Mouse (Mus musculus): ENCODE measurements around the gene Arih1. TPM values are rescaled to one million over a fixed set of nuclear protein-coding genes. Genes with fewer than 3 reads are reported as not detected.

Gene Arih1
- total RNA-seq, 1 experiment from 2014 or later: 161 TPM

GRCm38 (mm10) chr9:59476617-59477016 lies 9.8 kb downstream of the Arih1 start:
- no peak for ATAC-seq (replicated peaks in 1 of 2; ENCODE audit: insufficient read depth in 1 of 2, low FRiP score in 2 of 2, low TSS enrichment in 1 of 2, low read depth in 1 of 2, poor library complexity in 2 of 2, severe bottlenecking in 2 of 2)

GRCm38 (mm10) chr9:59474838-59475237 lies 11.6 kb downstream of the Arih1 start:
- ATAC-seq (replicated peaks in 1 of 2; ENCODE audit: insufficient read depth in 1 of 2, low FRiP score in 2 of 2, low TSS enrichment in 1 of 2, low read depth in 1 of 2, poor library complexity in 2 of 2, severe bottlenecking in 2 of 2): no peak

GRCm38 (mm10) chr9:59473171-59473570 lies 13.2 kb downstream of the Arih1 start:
- no peak for ATAC-seq (replicated peaks in 1 of 2; ENCODE audit: insufficient read depth in 1 of 2, low FRiP score in 2 of 2, low TSS enrichment in 1 of 2, low read depth in 1 of 2, poor library complexity in 2 of 2, severe bottlenecking in 2 of 2)

- ATAC-seq (replicated peaks in 1 of 2; ENCODE audit: insufficient read depth in 1 of 2, low FRiP score in 2 of 2, low TSS enrichment in 1 of 2, low read depth in 1 of 2, poor library complexity in 2 of 2, severe bottlenecking in 2 of 2): no peak
These were observed 17.0 kb downstream of the Arih1 start for GRCm38 (mm10) chr9:59469446-59469845.

- no peak for ATAC-seq (replicated peaks in 1 of 2; ENCODE audit: insufficient read depth in 1 of 2, low FRiP score in 2 of 2, low TSS enrichment in 1 of 2, low read depth in 1 of 2, poor library complexity in 2 of 2, severe bottlenecking in 2 of 2)
These were observed 22.1 kb downstream of the Arih1 start for GRCm38 (mm10) chr9:59464293-59464692.

GRCm38 (mm10) chr9:59458997-59459510 lies 27.4 kb downstream of the Arih1 start:
- ATAC-seq (replicated peaks in 1 of 2; ENCODE audit: insufficient read depth in 1 of 2, low FRiP score in 2 of 2, low TSS enrichment in 1 of 2, low read depth in 1 of 2, poor library complexity in 2 of 2, severe bottlenecking in 2 of 2): no peak

DNA sequence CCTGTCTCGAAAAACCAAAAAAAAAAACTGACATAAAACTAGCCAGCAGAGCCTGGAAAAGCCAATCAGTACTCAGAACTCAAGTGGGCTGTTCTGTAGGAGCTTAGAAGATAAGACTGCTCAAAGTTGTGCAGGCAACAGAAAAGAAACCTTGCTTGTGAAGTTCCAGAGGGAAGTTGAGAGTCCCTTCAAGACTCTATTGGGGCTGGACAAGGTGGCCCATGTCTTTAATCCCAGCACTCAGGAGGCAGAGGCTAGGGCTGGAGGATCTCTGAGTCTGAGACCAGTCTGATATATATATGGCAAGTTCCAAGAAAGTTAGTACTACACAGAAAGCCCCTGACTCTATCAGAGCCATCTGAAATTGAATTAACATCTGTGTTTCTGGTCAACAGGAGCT lies 28.0 kb downstream of the Arih1 start:
- ATAC-seq (replicated peaks in 1 of 2; ENCODE audit: insufficient read depth in 1 of 2, low FRiP score in 2 of 2, low TSS enrichment in 1 of 2, low read depth in 1 of 2, poor library complexity in 2 of 2, severe bottlenecking in 2 of 2): no peak

DNA sequence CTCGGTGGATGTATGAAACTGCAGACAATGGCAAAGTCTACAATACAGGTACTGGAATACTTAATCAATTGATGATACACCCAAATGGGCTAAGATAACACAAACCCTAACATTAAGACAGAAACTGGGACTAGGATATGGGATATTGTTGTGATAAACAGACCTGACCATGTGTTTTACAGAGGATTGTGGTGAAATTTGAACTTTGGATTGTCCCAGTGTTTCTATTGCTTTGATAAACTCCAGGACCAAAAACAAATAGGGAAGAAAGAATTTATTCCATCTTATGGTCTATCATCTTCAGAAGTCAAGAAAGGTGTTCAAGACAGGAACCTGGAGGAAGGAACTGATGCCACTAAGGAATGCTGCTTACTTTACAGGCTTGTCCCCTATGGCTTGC lies 28.7 kb downstream of the Arih1 start:
- no peak for ATAC-seq (replicated peaks in 1 of 2; ENCODE audit: insufficient read depth in 1 of 2, low FRiP score in 2 of 2, low TSS enrichment in 1 of 2, low read depth in 1 of 2, poor library complexity in 2 of 2, severe bottlenecking in 2 of 2)

DNA sequence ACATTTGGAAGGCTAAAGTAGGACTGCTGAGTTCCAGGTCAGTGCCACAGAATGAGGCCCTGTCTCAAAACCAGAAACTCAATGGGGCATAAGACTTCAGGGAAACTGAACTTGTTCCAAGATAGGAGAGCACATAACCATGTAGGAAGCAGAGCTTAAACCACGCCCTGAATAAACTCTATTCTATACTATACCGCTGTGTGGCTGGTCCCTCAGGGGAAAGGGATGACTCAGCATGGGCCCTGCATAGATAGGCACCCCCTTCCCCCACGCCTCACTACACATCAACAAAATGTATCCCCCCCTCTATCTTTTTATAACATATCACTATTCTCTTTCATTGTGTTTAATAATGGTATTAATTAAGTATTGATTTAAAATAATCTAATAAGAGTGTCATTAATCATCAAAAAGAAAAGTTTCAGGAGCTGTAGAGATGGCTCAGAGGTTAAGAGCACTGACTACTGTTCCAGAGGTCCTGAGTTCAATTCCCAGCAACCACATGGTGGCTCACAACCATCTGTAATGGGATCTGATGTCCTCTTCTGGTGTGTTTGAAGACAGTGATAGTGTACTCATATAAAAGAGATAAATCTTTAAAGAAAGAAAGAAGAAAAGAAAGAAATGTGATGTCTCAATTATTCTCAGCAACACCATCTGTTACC lies 30.9 kb downstream of the Arih1 start:
- ATAC-seq (replicated peaks in 1 of 2; ENCODE audit: insufficient read depth in 1 of 2, low FRiP score in 2 of 2, low TSS enrichment in 1 of 2, low read depth in 1 of 2, poor library complexity in 2 of 2, severe bottlenecking in 2 of 2): peak in 1 of 2 experiments; percentile 17; a peak in 1 of 4 replicates

DNA sequence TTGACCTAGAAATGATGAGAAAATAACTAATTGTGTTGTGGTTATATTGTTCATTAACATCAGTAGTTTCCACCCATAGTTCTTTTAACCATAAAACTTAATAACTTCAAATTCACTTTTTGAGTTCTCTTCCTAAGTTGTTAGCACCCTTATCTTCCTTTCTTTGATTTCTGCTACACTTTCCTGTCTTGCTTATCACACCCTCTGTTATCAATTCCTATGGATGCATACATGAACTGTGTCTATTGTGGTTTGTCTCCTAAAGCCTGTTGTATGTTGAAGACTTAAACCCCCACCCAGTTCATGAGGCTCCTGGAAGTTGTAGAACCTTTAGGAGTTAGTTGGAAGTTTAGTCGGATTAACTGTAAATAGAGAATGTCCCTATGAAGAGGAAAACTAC lies 52.7 kb downstream of the Arih1 start:
- ATAC-seq (replicated peaks in 1 of 2; ENCODE audit: insufficient read depth in 1 of 2, low FRiP score in 2 of 2, low TSS enrichment in 1 of 2, low read depth in 1 of 2, poor library complexity in 2 of 2, severe bottlenecking in 2 of 2): no peak

- ATAC-seq (replicated peaks in 1 of 2; ENCODE audit: insufficient read depth in 1 of 2, low FRiP score in 2 of 2, low TSS enrichment in 1 of 2, low read depth in 1 of 2, poor library complexity in 2 of 2, severe bottlenecking in 2 of 2): no peak
These were observed 54.8 kb downstream of the Arih1 start for GRCm38 (mm10) chr9:59431626-59432025.

DNA sequence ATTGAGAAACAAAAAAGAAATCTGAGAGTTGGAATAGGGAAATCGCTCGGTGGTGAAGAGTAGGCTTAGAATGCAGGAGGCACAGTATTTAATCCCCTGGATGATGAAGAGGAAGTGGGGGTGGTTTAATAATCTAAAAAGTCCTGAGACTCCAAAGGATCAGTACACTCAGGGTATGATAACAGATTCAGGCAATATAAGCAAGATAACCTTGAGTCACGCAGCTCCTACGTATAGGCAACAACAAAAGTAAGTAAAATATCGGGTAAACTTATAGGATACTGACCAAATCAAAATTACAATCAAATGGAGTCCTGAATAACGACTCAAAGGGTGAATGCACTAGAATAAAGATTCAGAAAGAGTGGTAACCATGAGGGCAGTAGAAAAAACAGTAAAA lies 65.9 kb downstream of the Arih1 start:
- ATAC-seq (replicated peaks in 1 of 2; ENCODE audit: insufficient read depth in 1 of 2, low FRiP score in 2 of 2, low TSS enrichment in 1 of 2, low read depth in 1 of 2, poor library complexity in 2 of 2, severe bottlenecking in 2 of 2): no peak

DNA sequence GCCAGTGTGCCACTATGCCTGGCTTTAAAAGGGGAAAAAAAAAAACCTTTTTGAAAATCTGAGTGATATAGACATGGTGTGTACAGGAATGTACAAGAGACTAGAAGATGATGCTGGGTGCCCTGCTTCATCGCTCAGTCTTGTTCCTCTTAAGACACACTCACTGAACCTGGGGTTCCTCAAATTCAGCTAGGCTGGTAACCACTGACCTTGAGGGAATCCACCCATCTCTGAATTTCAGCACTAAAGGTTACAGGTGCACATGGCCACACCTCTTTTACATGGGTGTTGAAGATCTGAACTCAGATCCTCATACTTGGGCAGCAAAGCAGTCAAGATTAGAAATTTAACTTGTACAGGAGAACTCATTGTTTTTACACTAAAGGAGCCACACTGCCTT lies 79.1 kb downstream of the Arih1 start:
- ATAC-seq (replicated peaks in 1 of 2; ENCODE audit: insufficient read depth in 1 of 2, low FRiP score in 2 of 2, low TSS enrichment in 1 of 2, low read depth in 1 of 2, poor library complexity in 2 of 2, severe bottlenecking in 2 of 2): no peak

GRCm38 (mm10) chr9:59389086-59389485 lies 97.3 kb downstream of the Arih1 start:
- no peak for ATAC-seq (replicated peaks in 1 of 2; ENCODE audit: insufficient read depth in 1 of 2, low FRiP score in 2 of 2, low TSS enrichment in 1 of 2, low read depth in 1 of 2, poor library complexity in 2 of 2, severe bottlenecking in 2 of 2)

DNA sequence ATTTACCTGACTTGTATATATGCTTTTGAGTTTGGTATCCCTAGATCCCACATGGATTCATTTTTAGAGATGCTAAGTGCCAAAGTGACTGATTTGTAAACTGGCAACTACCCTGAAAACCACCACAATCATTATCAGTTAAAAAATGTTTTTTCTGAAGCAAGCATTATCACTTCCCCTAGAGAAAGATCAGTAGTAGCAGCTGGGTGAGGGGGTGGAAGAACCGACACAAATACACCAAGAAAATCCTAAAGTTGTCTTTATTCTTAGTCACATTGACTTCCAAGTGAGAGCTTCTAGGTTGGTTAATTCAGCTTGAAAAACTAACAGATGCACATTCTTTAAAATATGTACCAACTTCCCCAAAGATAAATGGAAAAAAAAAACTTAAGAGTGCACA lies 98.1 kb downstream of the Arih1 start:
- ATAC-seq (replicated peaks in 1 of 2; ENCODE audit: insufficient read depth in 1 of 2, low FRiP score in 2 of 2, low TSS enrichment in 1 of 2, low read depth in 1 of 2, poor library complexity in 2 of 2, severe bottlenecking in 2 of 2): no peak

GRCm38 (mm10) chr9:59387461-59387860 lies 99.0 kb downstream of the Arih1 start:
- ATAC-seq (replicated peaks in 1 of 2; ENCODE audit: insufficient read depth in 1 of 2, low FRiP score in 2 of 2, low TSS enrichment in 1 of 2, low read depth in 1 of 2, poor library complexity in 2 of 2, severe bottlenecking in 2 of 2): no peak

DNA sequence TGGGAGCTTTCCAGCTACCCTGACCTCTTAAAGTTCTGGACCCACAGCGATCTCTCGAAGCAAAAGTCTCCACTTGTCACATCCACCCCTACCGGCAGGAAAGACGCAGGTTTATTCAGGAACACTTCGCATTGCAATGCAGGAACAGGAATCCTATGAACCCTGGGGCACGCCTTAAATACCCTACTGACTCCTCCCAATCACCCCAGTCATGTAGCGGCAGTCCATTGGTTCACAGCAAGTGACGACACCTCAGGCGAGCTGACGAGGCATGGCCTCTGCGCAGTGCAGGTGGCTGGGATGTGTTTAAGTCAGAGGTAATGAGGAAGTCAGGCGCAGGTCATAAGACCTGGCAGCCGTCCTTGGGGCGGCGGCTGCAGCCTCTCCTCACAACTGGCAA lies 110.8 kb downstream of the Arih1 start:
- ATAC-seq (replicated peaks in 1 of 2; ENCODE audit: insufficient read depth in 1 of 2, low FRiP score in 2 of 2, low TSS enrichment in 1 of 2, low read depth in 1 of 2, poor library complexity in 2 of 2, severe bottlenecking in 2 of 2): no peak

DNA sequence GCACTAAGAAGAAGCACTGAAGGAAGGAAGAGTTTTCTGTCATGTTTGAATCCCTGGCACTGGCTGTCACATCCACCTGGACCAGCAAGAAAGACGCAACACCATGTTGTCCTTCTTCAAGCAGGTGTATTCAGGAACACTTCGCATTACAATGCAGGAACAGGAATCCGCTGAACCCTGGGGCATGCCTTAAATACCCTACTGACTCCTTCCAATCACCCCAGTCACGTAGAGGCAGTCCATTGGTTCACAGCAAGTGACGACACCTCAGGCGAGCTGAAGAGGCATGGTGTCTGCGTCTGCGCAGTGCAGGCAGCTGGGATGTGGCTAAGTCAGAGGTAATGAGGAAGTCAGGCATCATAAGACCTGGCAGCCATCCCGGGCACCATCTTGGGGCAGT lies 116.8 kb downstream of the Arih1 start:
- no peak for ATAC-seq (replicated peaks in 1 of 2; ENCODE audit: insufficient read depth in 1 of 2, low FRiP score in 2 of 2, low TSS enrichment in 1 of 2, low read depth in 1 of 2, poor library complexity in 2 of 2, severe bottlenecking in 2 of 2)

DNA sequence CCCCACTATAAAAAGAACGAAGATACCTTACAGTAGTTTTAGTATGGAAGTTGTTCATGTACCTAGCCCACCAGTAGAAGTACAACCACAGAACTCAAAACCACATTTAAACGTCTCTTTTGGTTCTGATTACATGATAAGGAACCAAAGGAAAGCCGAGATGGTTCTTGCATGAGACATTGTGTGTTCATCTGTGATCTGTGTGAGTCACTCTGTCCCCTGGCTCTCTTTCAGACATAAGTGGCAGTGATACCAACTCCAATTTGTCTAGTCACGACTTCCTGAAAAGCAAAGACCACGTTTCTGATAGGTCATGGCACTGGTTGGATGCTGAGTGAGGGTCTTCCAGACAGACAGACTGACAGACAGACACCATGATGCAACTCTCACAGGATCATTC lies 117.2 kb downstream of the Arih1 start:
- no peak for ATAC-seq (replicated peaks in 1 of 2; ENCODE audit: insufficient read depth in 1 of 2, low FRiP score in 2 of 2, low TSS enrichment in 1 of 2, low read depth in 1 of 2, poor library complexity in 2 of 2, severe bottlenecking in 2 of 2)

All from hematopoietic stem cell, adult 5-6 weeks (primary cell).